ENCODE assay signal across 10 mouse cellular contexts in the genomic region with DNA sequence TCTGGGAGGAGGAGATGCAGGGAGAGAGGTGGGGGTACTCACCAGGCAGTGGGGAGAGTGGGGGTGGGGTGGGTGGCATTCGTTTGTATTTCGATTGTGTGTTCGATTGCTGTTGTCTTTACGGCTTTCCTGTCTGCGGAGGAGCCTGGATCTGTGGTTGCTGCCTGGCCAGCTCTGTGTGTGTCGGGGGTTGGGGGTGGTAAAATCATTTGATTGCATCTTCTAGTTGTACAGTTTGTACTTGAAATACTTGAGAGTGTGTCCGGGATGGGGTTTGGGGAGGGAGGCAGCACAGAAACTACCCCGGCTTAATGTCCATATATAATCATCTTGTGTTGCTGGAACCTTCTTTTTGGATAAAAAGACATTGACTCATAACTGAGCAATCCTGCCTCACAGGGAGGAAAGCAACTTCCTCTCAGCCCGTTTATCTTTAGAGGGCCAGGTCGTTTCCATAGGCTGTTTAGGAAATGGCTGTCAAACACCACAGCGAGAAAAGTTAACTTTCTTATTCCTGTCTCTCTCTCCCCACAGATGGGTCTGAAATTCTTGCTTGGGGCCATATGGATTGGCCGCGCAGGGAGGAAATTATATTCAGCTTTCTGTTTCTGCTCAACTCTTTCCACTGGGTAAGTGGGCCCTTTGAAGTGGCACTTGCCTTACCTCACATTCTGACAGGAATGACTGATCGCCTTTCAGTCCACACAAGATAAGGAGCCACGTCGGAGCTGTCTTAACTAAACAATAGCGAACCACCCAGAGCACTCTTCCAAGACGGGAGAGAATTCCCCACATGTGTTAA. TPM values are rescaled to one million over a fixed set of nuclear protein-coding genes. Genes with fewer than 3 reads are reported as not detected.
A peak's percentile ranks its signal among the peaks of the same experiment; 100 is the strongest.
DNase-seq lines count a peak whose midpoint lies in the region; ATAC-seq and TF ChIP-seq lines count a peak whose summit lies in the region.
"Had no signal": no experiment of that assay in that cellular context is flagged by ENCODE, and none has a peak within 500 bp of the region (broad histone marks: within the 10 kb centered on the region; RNA-seq: fewer than 3 reads in every experiment).

No protein-coding gene starts in this region.

- TF ChIP-seq POLR2A in cerebellum, adult 2 months (IDR thresholded peaks at IDR 0.05; ENCODE audit: borderline replicate concordance, insufficient read depth, low read length) = no peak

- 30% methylated on average over 18 of the region's 18 CpGs for WGBS in kidney, embryonic 15.5 days
- 81% methylated on average over 18 of the region's 18 CpGs for WGBS in cerebellum, adult 2 months

- H3K4me2 ChIP-seq in kidney, embryonic 15.5 days = no peak overlapping the region

- no peak for TF ChIP-seq CTCF in cerebellum, adult 2 months (IDR thresholded peaks at IDR 0.05; ENCODE audit: borderline replicate concordance, insufficient read depth, low read depth, low read length)

- peaks cover 18% of the 10 kb centered on the region for H3K4me1 ChIP-seq in kidney, embryonic 15.5 days
- no peaks in the 10 kb centered on the region for H3K4me1 ChIP-seq in cerebellum, adult 2 months (ENCODE audit: control insufficient read depth, insufficient read depth, low read length)

- peaks cover 4% of the 10 kb centered on the region for H3K9me3 ChIP-seq in kidney, embryonic 15.5 days (replicated peaks)

- H3K4me3 ChIP-seq in kidney, embryonic 15.5 days (replicated peaks) = no peak overlapping the region
- H3K4me3 ChIP-seq in cerebellum, adult 2 months (replicated peaks; ENCODE audit: insufficient read depth, low read depth, low read length) = no peak overlapping the region
- H3K4me3 ChIP-seq: hindbrain, embryonic 10.5 days had no signal

- H3K9ac ChIP-seq in kidney, embryonic 15.5 days = no peak overlapping the region

- H3K27ac ChIP-seq in kidney, embryonic 15.5 days = peak overlapping the region; percentile 39
- no peak overlapping the region for H3K27ac ChIP-seq in cerebellum, adult 2 months (ENCODE audit: insufficient read depth, low read length)
- H3K27ac ChIP-seq: hindbrain, embryonic 10.5 days had no signal

- no peak; the same call in 1 of the 2 replicates for ATAC-seq in kidney, embryonic 15.5 days (replicated peaks; ENCODE audit: low FRiP score)
- peak; percentile 65 for ATAC-seq in granulocyte monocyte progenitor cell, adult 5-6 weeks (replicated peaks; ENCODE audit: poor library complexity, severe bottlenecking)
- ATAC-seq in erythroblast, adult 5-6 weeks (replicated peaks; ENCODE audit: low FRiP score, poor library complexity, severe bottlenecking) = no peak
- ATAC-seq: Patski had no signal

- no peaks in the 10 kb centered on the region for H3K27me3 ChIP-seq in kidney, embryonic 15.5 days
- no peaks in the 10 kb centered on the region for H3K27me3 ChIP-seq in cerebellum, adult 2 months (ENCODE audit: control insufficient read depth, insufficient read depth, low read length)
- H3K27me3 ChIP-seq: Patski had no signal

- DNase-seq in kidney, adult 8-10 months = no peak
- peak; percentile 83 for DNase-seq in NIH3T3 (ENCODE audit: low read depth)
- peak; percentile 32 for DNase-seq in lung, postnatal 14 days
- DNase-seq in c-Kit-positive CD71-positive TER-119-positive erythroid progenitor cells, embryonic 14.5 days (ENCODE audit: low spot score) = no peak
- no peak for DNase-seq in cerebellum, adult 2 months

- H3K36me3 ChIP-seq in kidney, embryonic 15.5 days = no peaks in the 10 kb centered on the region
- H3K36me3 ChIP-seq: hindbrain, embryonic 10.5 days had no signal

RNA-seq across cellular contexts. Expression of a gene that starts 19.8 kb away (rescaled TPM):
- polyA plus RNA-seq in kidney, embryonic 15.5 days (2015; fragmentation: Nextera tagmentation; extraction: Ambion mirVana) = 0.48 and 0.62 TPM in 2 replicates
- total RNA-seq in granulocyte monocyte progenitor cell, adult 5-6 weeks (2014; fragmentation: Nextera tagmentation) = not detected in 2 replicates
- not detected in 2 replicates for total RNA-seq in granulocyte monocyte progenitor cell, adult 5-6 weeks (2017)
- not detected in 2 replicates for total RNA-seq in erythroblast, adult 5-6 weeks (2015; ENCODE audit: low replicate concordance)
- total RNA-seq in erythroblast, adult 5-6 weeks (2017; ENCODE audit: low replicate concordance) = not detected in 2 replicates
- polyA plus RNA-seq in cerebellum, adult 2 months (2012; rRNA removed) = 14.2 and 14.7 TPM in 2 replicates

RNA-seq across cellular contexts. Expression of a gene that starts 47.7 kb away (rescaled TPM):
- 0.26 TPM in 1 of 2 replicates, not detected in the other for polyA plus RNA-seq in kidney, embryonic 15.5 days (2015; fragmentation: Nextera tagmentation; extraction: Ambion mirVana)
- not detected in 2 replicates for total RNA-seq in granulocyte monocyte progenitor cell, adult 5-6 weeks (2014; fragmentation: Nextera tagmentation)
- total RNA-seq in granulocyte monocyte progenitor cell, adult 5-6 weeks (2017) = 0.98 TPM in 1 of 2 replicates, not detected in the other
- not detected in 2 replicates for total RNA-seq in erythroblast, adult 5-6 weeks (2015; ENCODE audit: low replicate concordance)
- total RNA-seq in erythroblast, adult 5-6 weeks (2017; ENCODE audit: low replicate concordance) = not detected in 2 replicates
- 0.30 and 0.34 TPM in 2 replicates for polyA plus RNA-seq in cerebellum, adult 2 months (2012; rRNA removed)

Comparison
In these comparisons a context has a peak if more than half of its experiments do, and no peak if none do; other contexts are left out.
1. DNase-seq: peak in NIH3T3 (single experiment) and lung, postnatal 14 days (single experiment); none in kidney, adult 8-10 months (0 of 2), c-Kit-positive CD71-positive TER-119-positive erythroid progenitor cells, embryonic 14.5 days (single experiment) and cerebellum, adult 2 months (0 of 2).